Mouse (Mus musculus) spleen, postnatal 14 days (tissue): ENCODE measurements around the gene Ddx19b.
"Not testable (repeated sequence)": the region's sequence is repeated elsewhere in the genome, so short reads cannot be mapped to it uniquely, and the experiment has no call there.

ENCODE experiments used
- DNase-seq, 2 experiments: peaks; one replicate each; pipeline ENCODE4 v3.0.0; 2021 to 2022; ENCODE audit warnings: low spot score in 2 of 2

Ddx19b gene

DNA sequence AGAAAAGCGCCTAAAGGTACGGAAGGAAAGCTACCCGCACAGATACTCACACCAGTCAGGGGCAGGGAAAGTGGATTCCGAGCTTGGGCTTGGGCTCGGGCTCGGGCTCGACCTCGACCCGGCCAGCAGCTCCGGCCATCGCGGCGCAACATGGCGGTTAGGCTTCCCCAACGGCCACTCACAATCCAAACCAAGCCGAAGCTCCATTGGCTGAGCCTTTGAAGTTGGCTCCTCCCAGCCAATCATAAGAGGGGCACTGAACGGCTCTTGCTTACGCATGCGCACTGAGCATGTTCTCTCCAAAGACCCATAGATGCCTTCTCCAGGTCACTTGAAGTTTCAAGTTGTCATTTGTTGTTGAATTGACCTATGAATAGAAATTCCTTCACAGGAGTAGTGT, at the start of gene Ddx19b:
Gene Ddx19b (minus strand): TSS at position 180 of the 400 bp plus-strand sequence.
- DNase-seq = no peak

DNA sequence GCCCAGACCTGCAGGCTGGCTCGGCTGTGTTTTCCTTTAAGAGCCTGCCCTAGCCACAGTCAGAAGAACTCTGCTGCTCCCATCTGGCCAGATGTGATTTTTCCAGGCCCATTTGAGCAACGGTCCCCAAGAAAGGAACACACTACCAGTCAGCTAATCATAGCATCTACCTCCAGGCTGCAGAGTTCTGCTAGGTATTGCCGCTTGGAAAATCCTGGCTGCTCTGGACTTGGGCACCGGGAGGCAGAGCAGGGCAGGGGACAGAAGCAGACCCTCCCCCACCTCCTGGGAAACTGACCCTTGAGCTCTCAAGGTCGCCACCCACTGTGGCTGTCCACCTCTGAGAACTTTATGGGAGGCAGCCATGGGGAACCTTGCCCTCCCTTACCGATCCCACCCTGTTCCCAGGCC, 48.3 kb upstream of the Ddx19b start:
- DNase-seq = no peak

DNA sequence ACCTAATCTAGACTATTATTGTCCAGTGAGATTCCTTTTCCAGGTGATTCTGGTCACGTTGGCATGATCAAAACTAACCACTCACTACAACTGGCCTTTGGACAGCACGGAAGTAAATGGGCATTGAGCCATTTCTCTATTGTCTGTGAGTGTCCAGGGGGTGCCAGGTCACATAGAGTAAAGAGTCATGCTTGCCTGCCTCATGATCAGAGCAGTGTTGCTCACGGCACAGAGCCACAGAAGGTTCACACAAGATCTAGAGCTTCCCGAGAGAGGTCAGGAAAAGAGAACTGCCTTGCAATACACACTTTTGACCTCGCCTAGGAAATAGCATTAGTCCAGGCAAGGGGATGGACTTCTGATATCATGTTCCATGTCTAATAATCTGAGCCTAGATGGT, 47.9 kb upstream of the Ddx19b start:
- no peak for DNase-seq

DNA sequence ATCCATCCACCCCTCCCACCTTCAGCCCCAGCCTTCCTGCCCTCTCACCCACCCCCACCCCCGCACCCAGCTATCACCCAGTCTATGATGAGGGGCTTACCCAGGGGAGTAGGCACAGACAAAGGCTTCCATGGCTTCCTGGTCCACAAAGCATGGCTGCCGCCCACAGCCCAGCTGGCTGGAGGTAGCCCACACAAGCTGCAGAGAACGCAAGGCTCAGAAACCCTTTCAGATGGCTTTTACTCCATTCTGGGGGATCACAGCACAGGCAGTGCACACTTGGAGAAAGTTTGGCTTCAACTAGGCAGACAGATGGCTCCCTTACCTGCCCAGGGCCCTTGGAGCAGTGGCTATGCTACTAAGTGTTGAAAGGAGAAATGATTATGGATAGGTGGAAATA, 44.4 kb upstream of the Ddx19b start:
- no peak for DNase-seq

DNA sequence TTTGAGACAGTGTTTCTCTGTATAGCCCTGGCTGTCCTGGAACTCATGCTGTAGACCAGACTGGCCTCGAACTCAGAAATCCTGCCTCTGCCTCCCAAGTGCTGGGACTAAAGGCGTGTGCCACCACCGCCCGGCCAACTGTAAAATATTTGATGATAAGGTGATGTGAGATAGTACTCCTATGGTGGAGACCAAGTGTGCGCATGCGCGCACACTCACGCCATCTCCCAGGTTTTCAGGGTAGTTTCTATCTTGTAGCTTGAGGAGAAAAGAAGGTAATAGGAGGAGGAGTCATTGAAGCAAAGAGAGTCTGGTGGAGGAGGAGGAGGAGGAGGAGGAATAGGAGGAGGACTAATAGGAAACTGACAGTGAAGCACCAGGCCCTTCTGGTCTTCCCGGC, 37.1 kb upstream of the Ddx19b start:
- DNase-seq = not testable (repeated sequence)

DNA sequence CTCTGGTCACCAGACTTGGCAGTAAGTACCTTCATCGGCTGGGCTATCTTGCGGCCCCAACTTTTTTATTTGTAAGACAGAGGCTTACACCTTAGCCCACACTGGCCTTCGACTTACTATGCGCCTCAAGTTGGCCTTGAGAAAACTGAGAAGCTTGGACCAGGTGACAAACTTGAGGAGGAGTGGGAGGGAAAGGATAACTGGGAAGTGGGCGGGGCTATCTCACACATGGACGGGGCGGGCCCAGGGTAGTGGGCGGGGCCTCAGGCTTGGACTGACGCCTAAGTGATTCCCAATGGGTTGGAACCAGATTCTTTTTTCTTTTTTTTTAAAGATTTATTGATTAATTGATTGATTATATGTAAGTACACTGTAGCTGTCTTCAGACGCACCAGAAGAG, 35.9 kb upstream of the Ddx19b start:
- DNase-seq = no peak

DNA sequence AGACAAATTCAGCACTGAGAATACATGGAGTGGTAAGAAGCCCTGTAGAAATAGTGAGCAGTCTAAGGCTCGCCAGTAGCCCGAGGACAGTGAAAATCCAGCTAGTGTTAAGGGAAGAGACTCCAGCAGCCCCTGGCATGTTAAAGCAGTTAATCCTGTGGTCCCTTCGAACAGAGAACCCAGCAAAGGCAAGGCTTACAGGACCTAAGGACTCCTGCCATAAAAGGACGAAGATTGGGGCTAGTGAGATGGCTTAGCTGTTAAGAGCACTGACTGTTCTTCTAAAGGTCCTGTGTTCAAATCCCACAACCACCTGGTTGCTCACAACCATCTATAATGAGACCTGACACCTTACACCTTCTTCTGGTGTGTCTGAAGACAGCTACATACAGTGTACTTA, 34.8 kb upstream of the Ddx19b start:
- DNase-seq = no peak

DNA sequence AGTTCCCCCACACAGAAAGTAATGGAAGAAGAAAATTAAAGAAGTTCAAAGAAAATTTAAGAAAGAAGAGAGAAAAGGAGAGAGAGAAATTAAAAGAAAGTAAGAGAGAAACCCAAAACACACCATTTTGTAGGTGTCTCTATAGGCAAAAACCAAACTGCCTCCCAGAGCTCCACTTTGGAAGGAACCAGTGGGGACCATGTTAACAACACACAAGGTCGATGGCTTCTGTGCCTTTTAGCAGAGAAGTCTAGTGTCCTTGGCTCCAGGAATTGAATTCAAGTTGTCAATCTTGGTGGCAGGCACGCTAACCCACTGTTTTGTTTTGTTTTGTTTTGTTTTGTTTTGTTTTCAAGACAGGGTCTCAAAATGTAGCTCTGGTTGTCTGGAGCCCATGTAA, 31.3 kb upstream of the Ddx19b start:
- no peak for DNase-seq

DNA sequence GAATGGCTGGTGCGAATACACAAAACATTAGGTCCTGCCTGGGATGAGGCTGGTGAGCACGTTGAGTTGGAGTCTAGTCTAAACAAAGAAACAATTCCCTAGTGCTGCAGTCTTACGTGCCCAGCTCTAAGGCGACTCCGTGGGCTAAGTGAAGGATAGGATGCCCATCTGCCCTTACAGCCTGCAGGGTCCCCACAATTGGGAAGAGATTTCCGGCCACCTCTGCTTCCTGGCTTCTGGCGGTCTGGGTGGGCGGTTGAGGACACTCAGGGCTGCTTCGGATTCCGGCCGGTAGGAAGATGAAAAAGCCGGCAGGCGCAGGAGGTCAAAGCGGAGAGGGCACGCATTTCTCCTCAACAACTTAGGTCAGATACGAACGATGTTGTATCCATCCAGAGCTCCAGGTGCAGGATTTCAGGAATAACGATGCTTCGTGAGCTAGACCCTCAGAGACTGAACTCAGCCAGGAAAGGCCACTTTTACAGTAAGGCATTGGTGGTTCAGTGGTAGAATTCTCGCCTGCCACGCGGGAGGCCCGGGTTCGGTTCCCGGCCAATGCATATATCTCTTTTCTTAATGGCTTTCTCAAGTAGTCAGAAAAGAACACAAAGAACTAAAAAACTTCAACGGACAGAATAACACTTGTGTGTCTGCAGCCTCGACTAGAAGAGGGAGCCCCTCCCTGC, 30.7 kb upstream of the Ddx19b start:
- peak; percentile 63 to 79 for DNase-seq

DNA sequence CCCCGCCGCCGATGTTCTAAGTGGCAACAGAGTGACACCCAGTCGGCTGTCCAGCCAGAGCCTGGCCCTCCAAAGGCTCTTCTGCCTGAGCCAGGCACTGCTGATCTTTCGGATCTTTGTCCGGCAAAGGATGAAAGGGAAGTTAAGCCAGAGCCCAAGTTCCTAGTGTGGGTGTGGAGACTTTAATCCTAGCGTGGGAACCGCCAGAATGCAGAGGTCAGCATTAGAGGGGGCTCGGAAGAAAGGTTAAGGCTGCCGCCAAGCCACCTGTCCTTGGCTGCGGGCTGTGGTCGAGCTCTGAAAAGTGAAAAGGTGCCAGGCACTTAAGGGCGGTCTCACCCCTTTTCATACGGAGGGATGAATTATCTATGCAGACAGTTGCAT, 30.1 kb upstream of the Ddx19b start:
- no peak for DNase-seq

DNA sequence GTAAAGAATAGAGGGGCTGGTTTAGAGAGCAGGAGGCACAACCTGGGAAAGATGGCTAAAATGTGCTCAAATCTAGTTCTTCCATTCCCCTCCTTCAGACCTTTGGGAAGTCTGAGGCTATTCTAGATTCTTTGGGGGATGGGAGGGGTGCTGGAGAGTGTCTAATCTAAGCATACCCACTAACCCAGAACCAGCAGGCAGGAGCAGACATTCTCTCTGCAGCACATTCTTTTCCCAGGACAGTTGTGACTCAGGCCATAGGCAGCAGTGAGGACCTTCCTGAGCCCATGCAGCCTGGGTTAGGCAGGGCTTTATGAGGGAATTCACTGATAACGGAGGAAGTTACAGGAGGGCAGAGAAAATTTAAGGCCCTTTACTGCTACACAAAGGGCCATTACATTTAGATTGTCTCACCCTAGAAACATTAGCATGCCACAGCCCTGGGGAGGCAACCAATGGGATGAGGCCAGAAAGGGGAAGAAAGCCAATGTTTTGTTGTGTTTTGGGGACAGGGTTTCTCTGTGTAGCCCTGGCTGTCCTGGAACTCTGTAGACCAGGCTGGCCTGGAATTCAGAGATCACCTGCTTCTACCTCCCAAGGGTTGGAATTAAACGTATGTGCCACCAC, 27.5 kb upstream of the Ddx19b start:
- no peak for DNase-seq

DNA sequence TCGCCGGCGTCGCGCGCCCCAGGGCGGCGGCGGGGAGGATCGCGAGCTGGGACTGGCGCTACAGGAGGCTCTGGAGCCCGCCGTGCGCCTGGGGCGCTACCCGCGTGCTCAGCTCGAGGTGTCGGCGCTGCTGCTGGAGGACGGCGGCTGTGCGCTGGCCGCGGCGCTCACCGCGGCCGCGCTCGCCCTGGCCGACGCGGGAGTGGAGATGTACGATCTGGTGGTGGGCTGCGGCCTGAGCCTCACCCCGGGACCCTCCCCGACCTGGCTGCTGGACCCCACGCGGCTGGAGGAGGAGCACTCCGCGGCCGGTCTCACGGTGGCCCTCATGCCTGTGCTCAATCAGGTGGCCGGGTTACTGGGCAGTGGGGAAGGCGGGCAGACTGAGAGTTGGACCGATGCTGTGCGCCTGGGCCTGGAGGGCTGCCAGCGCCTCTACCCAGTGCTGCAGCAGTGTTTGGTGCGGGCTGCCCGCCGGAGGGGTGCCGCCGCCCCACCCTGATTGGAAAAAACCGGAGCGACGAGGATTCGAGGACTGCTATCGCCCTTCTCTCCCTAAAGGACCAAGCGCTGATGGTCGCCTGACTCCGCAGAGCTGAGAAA, 25.2 kb upstream of the Ddx19b start:
- no peak for DNase-seq

DNA sequence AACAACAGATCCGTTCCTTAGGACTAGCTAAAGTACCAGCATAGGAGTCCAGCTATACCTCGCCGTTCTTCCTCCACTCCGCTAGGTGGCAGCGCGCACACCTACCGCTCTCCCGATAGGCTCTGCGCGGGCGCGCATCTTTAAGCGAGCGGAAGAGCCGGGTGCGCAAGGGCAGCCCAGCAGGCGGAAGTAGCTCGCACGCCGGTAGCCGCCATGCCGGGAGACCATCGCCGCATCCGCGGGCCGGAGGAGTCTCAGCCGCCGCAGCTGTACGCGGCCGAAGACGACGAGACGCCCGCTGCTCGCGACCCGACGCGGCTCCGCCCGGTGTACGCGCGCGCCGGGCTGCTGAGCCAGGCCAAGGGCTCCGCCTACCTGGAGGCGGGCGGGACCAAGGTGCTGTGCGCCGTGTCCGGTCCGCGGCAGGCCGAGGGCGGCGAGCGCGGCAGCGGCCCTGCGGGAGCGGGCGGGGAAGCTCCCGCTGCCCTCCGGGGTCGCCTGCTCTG, 24.7 kb upstream of the Ddx19b start, which contains the start of gene Exosc6:
Gene Exosc6 (plus strand): TSS at position 182 of the 506 bp plus-strand sequence.
- peak; percentile 79 to 88 for DNase-seq

DNA sequence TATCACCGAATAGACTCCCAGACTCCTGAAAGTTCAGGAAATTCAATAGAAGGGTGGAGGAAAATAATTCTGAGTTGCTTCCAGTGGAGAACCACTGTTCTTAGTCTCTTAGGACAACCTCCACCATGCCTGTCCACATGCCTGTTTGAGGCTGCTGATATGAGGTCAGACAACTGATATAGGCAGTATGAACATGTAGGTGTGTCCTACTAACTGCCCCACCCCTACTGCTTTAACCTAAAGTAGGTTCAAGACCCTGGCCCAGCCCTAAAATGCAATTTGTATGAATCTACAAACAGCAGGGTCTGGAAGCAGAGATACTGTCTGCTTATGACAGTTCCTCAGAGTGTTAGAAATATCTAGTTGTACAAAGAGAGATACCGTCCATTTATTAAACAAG, 24.1 kb upstream of the Ddx19b start:
- no peak for DNase-seq

DNA sequence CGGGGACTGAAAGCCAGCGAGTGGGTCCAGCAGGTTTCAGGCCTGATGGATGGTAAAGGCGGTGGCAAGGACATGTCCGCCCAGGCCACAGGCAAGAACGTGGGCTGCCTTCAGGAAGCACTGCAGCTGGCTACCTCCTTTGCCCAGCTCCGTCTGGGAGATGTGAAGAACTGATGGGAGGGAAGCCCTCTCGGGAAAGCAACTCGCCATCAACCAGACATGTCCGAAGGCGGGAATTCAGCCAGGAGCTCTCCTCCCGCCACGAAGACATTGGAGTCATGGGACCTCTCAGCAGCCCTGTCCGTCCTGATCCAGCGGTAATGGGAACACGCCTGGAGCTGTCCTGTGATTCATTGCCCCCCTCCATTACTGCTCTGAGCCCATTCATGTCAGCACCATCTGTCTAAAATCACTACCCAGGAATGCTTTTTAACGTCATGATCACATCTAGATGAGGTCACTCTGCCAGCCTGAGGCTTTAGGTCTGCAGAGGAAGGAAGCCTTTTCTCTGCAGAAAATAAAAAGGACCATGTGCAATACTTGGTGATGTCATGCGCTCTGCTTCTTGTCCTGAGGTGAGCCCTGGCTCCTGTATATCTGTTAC, 23.6 kb upstream of the Ddx19b start:
- no peak for DNase-seq

DNA sequence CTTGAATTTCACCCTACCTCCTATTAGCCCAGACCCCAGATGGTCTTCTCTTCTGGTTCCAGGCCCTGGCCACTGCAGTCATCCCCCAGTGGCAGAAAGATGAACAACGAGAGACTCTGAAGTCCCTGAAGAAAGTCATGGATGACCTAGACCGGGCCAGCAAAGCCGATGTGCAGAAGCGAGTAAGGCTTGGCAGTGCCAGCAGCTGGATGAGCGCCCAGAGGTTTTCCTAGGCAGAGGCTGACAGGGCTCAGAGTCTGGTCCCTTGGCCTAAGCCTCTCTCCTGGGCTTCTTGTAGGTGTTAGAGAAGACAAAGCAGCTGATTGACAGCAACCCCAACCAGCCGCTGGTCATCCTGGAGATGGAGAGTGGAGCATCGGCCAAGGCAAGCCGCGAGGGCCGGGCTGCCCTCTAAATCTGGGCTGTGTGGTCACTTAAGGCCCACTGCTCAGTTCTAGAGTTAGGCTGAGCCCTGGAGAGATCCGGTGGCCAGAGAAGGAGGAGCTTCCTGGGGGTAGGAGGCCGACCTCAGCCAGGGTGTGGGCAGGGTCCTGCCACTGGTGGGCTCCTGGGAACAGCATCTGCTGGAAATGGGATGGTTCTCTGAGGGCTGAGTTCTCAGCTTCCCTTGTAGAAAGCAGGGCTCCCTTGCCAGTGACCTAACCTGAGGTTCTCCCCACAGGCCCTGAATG, 22.4 kb upstream of the Ddx19b start:
- DNase-seq = no peak

DNA sequence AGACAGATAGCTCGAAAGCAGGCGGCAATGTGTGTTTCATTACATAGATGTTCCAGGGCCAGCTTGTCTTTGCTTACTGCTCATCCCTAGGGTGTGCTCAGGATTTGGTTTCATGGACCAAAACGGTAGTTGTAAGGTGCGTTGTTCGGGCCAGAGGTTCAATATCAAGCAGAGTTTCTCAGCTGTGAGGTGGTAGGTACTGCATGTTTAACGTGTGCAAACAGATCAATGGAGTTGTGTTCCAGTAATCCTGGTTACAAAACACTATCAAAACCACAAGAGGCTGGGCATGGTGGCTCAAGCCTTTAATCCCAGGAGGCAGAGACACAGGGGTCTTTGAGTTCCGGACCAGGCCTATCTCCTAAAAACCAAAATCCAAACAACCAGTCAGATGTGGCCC, 17.6 kb upstream of the Ddx19b start:
- DNase-seq = no peak

DNA sequence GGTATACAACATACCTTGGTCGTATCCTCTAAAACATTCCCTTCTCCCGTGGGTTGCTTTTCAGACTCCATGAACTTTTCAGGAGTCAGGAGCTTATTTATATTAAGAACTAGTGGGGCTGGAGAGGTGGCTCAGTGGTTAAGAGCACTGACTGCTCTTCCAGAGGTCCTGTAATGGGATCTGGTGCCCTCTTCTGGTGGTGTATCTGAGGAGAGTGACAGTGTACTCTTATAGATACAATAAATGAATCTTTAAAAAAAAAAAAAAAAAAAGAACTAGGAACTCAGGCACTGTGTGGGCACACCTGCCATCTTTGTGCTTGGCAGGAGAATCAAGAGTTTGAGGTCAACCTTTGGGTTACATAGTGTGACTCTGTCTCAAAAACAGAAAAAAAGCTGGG, 17.1 kb upstream of the Ddx19b start:
- DNase-seq = no peak

DNA sequence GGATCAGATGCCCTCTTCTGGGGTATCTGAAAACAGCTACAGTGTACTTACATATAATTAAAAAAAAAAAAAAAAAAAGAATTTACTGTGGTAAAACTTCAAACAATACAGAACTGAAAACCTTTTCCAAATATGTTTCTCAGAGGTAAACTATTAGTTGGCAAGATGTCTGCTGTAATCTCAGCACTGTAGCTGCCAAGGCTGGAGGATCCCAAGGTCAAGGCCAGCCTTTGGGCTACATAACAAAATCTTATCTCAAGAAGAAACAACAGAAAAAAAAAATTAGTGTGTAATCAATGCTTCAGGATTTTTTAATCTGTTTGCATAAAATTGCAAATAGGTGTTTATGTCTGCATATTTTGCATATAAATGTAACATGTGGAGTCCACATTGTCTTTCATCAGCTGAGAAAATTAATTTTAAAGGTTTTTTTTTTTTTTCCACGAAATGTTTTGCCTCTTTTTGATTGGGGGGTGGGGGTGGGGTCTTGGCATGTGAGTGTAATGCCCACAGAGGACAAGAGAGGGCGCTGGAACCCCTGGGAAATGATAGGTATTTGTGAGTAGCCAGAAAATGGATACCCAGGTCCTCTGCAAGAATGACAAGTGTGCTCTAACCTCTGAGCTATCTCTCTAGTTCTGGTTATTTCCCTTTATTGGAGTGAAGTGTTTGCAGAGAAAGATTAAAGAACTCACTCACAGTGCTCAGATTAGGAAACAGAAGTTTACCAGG, 12.6 kb upstream of the Ddx19b start:
- no peak for DNase-seq

DNA sequence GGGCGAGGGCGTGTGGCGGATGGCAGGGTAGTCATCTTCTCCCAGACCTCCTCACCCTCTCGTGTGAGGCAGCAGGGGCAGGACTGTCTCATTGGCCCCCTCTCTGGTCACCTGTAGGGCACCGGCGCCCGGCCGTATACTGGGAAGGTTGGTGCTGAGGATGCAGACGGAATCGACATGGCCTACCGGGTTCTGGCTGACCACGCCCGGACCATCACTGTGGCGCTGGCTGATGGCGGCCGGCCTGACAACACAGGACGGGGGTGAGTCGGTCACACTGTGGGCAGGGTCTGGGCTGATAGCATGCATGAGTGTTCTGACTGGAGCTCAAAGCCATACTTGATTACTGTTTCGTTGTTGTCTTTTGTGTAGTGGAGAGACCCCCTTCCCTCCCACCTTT, 11.0 kb upstream of the Ddx19b start:
- DNase-seq = no peak

DNA sequence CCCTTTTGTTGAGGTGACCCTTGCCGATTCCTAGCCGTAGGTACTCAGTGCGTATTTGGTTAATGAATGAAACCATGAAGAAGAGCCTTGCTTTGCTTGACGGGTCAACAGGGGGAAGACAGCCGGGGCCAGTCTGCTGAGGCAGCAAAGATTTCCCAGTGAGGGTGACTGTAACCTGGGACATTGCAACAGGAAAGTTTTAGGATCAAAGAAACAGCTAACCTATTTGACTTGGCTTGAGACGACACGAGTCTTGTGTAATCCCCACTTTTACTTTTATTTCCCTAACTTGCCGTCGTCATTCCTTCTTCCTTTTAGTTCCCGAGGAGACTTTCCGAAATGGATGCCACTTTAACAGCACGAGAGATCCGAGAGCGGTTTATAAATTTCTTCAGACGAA, 5.0 kb upstream of the Ddx19b start:
- DNase-seq = no peak
